Mouse (Mus musculus): ENCODE measurements around the gene Fam228a.
"Not testable (repeated sequence)": the region's sequence is repeated elsewhere in the genome, so short reads cannot be mapped to it uniquely, and the experiment has no call there.

The Fam228a gene

GRCm38 (mm10) chr12:4719066-4719761, 19.0 kb downstream of the Fam228a start:
- no peak for DNase-seq (ENCODE audit: low spot score)

- no peak for DNase-seq (ENCODE audit: low spot score)
Measured at GRCm38 (mm10) chr12:4717417-4717816, 20.8 kb downstream of the Fam228a start.

- DNase-seq (ENCODE audit: low spot score) = no peak
Measured at GRCm38 (mm10) chr12:4715606-4716005, 22.6 kb downstream of the Fam228a start.

GRCm38 (mm10) chr12:4713361-4713760, 24.9 kb downstream of the Fam228a start:
- no peak for DNase-seq (ENCODE audit: low spot score)

GRCm38 (mm10) chr12:4709926-4710325, 28.3 kb downstream of the Fam228a start:
- DNase-seq (ENCODE audit: low spot score) = no peak

GRCm38 (mm10) chr12:4708881-4709604, 29.2 kb downstream of the Fam228a start:
- DNase-seq (ENCODE audit: low spot score) = no peak

GRCm38 (mm10) chr12:4708296-4708695, 29.9 kb downstream of the Fam228a start:
- no peak for DNase-seq (ENCODE audit: low spot score)

GRCm38 (mm10) chr12:4707488-4708017, 30.7 kb downstream of the Fam228a start:
- DNase-seq (ENCODE audit: low spot score) = no peak

GRCm38 (mm10) chr12:4706901-4707300, 31.3 kb downstream of the Fam228a start:
- DNase-seq (ENCODE audit: low spot score) = no peak

GRCm38 (mm10) chr12:4706175-4706574, 32.1 kb downstream of the Fam228a start:
- no peak for DNase-seq (ENCODE audit: low spot score)

GRCm38 (mm10) chr12:4705626-4706025, 32.6 kb downstream of the Fam228a start:
- not testable (repeated sequence) for DNase-seq (ENCODE audit: low spot score)

GRCm38 (mm10) chr12:4694534-4694933, 43.7 kb downstream of the Fam228a start:
- DNase-seq (ENCODE audit: low spot score) = no peak

GRCm38 (mm10) chr12:4691193-4691592, 47.0 kb downstream of the Fam228a start:
- no peak for DNase-seq (ENCODE audit: low spot score)

GRCm38 (mm10) chr12:4689341-4689740, 48.9 kb downstream of the Fam228a start:
- DNase-seq (ENCODE audit: low spot score) = no peak

GRCm38 (mm10) chr12:4688386-4688785, 49.8 kb downstream of the Fam228a start:
- DNase-seq (ENCODE audit: low spot score) = no peak

GRCm38 (mm10) chr12:4685441-4685840, 52.8 kb downstream of the Fam228a start:
- no peak for DNase-seq (ENCODE audit: low spot score)

- no peak for DNase-seq (ENCODE audit: low spot score)
Measured at GRCm38 (mm10) chr12:4679971-4680370, 58.3 kb downstream of the Fam228a start.

GRCm38 (mm10) chr12:4676336-4676735, 61.9 kb downstream of the Fam228a start:
- no peak for DNase-seq (ENCODE audit: low spot score)

- DNase-seq (ENCODE audit: low spot score) = no peak
Measured at GRCm38 (mm10) chr12:4665675-4666037, 72.6 kb downstream of the Fam228a start.

- no peak for DNase-seq (ENCODE audit: low spot score)
Measured at GRCm38 (mm10) chr12:4664929-4665674, 73.1 kb downstream of the Fam228a start.

Data from testis, postnatal 10 days (tissue).